Mouse (Mus musculus) urinary bladder, postnatal 14 days (tissue): ENCODE measurements at regions not wholly inside any gene's neighbourhood (a gene's known extent, or its start where the extent isn't known, plus 50 kb on each side); places are given as distances from the start of the nearest gene placed in this dataset.

Experiments
- DNase-seq: peaks from one replicate; pipeline ENCODE4 v3.0.0; 2021; ENCODE audit warnings: low spot score

DNA sequence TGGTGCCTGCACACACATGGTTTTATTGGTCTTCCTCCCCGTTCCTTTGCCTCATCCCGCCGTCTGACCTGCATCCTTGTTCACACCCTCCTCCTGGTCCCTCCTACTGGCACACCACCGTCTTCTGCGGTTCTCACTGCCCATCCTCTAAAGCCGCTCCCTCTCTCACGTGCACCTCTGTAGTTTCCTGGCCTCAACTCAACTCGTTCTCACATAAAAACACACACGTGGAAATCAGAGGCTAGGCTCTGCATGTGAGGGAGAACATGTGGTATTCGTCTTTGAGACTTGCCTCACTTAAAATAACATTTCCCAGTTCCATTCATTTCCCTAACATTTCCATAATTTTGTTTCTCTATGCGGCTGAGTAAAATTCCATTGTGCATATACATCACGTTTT, 69.5 kb downstream of the Aldh8a1 start:
- DNase-seq = no peak

DNA sequence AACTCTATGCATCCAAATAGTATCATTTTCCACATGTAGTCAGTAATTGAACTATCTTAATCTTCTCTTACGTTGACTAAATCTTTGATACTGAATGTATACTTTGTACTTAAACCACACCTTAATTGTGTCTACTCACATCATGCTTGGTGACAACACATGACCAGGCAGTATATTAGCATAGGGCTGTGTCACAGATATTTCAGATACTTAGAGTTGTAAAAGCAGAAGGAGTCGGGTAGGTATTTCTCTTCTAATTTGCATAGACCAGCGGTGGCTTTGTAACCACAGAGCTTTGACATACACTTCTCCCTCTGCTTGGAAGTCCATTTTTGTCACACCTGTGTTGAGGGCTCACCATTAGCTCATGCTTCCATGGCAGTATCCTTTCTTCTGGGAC, 71.0 kb downstream of the Aldh8a1 start:
- DNase-seq = no peak

DNA sequence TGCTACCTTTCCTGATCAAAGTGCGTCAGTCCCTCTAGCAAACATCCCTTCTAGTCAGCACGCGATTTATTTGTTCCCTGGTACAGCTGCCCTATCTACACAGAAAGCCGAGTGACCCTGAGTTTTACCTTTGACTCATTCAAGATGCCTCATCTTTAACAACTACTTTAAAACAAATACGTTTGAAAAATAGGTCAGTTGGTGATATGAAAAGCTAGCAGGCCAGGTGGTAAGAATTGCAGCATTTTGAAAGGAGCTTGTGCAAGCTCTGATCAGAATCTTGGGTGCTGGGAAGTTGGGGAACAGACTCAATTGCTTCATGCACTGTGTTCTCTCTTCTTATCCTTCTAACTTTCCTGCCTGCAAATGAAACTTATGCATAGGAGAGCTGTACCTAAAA, 71.9 kb downstream of the Aldh8a1 start:
- no peak for DNase-seq

DNA sequence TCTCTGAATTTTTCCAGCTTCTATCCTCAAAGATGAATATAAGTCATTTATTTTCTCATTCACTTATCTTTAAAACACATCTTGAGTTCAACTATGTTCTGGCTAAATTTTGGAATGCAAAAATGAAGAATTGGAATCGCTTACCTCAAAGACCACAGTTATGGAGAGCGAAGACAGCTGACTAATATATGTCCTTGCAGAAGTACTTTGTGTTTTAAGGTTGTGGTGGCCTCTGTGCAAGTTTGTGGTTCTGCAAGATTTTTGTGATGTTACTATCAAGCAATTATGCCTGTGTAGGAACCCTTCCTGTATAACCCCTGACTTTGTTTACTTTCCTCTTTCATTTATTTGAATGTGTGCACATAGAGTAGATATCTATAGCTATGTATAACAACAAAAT, 75.5 kb downstream of the Aldh8a1 start:
- no peak for DNase-seq

DNA sequence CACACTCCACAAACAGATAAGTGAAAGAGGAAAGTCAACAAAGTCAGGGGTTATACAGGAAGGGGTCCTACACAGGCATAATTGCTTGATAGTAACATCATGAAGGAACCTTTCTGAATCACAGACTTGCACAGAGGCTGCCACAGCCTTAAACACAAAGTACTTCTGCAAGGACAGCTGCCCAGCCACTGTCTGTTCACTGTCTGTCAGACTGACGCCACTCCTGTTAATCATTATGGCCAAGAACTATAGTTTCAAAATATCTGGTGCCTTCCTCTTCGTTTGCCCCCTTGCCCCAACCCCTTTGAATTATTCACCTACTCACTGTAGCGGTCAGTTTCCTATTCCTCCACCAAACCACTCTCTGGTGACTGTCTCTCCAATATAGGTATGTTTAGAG, 76.4 kb downstream of the Aldh8a1 start:
- DNase-seq = no peak

DNA sequence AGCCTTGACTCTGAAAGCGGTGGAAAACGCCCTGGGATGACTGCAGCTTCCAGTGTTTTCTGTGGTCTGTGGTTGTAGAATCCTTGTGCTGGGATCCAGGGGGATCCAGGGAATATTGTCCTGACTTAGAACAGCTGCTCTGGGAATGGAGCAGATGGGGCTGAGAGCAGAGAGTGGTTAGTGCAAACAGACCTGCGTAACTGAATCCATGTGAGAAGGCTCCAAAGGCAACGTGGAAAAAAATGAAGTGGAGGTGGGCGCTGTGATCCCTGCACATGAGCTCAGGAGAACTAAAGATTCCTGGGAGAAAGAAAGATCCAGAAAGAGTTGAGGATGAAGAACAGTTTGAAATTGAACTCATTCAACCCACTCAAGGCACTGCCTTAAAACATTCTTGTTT, 77.1 kb downstream of the Aldh8a1 start:
- no peak for DNase-seq

DNA sequence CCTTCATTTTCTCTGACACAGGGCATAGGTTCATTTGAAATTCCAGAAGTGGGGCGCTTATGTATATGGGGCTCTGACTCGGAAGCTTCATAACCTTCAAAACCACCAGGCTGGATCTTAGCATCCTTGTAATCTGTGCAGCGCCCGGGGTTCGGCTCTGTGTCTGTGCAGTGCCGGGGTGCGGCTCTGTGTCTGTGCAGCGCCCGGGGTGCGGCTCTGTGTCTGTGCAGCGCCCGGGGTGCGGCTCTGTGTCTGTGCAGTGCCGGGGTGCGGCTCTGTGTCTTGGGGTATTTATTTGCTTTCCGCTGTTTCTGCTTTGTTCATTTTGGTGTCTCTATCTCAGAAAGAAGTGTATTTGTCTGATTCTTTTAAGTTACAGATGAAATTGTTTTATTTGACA, 77.7 kb downstream of the Aldh8a1 start:
- no peak for DNase-seq

DNA sequence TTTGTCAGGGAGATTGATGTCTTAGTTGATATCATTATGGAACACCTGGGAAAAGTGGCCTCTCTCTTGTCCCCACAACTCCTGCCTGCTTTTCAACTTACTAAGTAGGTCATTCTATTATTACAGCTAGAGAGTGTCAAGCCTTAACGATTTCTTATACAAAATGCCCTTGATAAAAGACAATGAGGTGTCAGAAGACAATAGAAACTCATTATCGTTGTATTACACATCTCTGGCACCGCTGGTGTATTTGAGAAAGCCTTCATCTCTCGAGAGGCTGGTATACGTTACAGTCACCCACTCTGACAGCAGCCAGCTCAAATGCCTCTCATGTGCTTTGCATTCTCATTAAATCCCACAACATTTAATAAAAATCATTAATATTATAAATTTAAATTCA, 78.8 kb downstream of the Aldh8a1 start:
- no peak for DNase-seq

DNA sequence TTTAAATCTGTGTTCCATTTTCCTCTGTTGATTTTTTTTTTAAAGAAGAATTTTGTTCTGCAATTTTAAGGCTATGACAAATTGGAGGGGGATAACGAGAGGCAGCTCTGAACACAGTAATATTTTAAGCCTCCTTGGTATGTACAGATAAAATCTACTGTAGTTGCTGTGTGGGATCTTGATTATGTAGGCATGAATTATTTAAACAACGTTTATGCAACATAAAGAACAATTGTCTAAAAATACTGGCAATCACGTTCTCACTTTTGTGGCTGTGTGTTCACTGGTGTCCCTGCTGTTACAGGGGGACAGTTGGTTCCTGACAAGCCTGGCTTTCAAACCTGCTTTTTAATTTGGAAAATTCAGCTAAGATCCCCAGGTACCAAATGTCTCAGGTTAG, 79.3 kb downstream of the Aldh8a1 start:
- DNase-seq = no peak

DNA sequence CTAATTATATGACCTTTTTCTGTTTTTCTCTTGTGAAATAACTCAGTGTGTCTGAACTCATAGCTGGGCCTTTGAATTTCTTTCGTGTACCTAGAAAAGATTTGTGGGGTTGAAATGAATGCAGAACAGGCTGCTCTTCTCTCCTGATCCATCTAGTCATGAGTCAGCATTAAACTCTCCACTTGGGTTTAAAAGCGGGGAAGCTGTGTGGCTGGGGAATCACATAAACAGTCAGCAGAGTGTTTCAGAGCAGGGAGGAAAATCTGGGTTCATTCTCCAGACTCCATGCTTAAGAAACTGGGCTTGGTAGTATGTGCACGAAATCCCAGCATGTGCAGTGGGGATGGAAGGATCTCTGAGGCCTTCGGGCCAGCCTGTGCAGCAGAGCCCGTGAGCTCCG, 79.9 kb downstream of the Aldh8a1 start:
- no peak for DNase-seq

DNA sequence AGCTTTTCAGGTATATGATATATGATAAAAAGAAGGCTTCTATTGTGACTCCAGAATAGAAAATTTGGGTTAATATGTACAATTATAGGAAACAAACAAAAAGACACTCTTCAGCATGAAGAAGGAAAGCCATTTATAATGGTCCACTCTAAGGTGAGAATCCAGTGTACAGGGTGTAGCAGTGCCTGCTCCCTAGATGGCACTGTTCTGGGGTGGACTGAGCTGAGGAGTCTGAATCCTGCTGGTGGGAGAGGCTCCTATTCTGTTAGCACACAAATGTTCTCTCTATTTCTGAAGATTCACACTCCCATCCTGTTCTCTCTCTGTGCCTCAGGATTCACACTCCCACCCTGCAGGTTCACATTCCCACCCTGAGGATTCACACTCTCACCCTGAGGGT, 81.5 kb downstream of the Aldh8a1 start:
- DNase-seq = no peak

DNA sequence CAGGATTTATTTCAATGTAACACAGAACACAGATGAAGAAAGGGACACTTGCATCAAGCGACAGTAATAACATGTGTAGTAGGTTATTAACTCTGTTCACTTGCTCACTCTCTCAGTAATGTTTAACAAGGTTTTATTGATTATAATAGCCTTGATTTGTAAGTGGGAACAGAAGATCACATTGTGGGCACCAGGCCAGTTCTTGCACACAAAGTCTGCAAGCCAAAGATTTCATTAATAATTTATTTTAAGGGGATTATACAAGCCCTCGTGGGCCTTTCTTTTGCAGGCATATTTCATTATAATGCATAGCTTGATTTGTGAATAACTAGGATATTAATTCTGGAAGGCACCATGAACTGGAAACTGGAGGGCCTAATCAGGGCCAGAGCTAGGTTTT, 83.0 kb downstream of the Aldh8a1 start:
- no peak for DNase-seq

DNA sequence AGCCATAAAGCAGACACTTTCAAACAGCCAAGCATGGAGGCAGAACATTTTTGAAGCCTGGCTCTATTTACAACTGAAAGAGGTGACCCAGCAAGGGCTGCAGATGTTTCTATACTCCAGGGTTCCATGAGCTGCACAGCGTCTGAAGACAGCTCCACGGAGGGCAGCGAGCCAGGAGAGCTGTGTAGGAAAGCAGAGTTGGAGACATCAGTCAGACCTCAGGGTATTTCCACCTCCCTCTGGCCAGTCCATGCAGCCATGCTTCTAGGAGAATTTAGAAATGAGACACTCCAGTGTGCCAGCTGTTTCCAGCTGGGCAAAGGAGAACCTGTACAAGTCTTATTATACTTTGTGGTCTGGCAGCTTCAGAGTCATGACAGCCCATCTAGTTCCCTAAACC, 85.8 kb downstream of the Aldh8a1 start:
- DNase-seq = no peak

DNA sequence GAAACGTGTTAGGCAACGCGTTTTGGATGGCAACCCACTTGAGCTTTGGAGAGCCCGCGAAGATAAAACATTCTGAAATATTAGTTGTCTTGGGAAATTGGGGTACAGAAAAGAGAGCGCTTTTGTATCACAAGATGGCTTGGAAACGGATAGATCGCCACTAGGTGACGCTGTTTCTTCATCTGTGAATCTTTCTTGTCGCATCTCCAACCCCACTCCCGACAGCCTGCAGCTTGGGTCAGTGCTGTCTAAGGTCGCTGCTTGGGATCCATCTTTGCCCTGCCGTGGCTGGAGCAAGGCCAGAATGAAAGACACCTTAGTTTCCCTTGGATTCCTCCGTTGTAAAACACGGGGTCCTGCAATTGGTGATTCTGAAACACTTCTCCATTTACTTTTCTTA, 88.3 kb downstream of the Aldh8a1 start:
- peak; percentile 92 for DNase-seq

DNA sequence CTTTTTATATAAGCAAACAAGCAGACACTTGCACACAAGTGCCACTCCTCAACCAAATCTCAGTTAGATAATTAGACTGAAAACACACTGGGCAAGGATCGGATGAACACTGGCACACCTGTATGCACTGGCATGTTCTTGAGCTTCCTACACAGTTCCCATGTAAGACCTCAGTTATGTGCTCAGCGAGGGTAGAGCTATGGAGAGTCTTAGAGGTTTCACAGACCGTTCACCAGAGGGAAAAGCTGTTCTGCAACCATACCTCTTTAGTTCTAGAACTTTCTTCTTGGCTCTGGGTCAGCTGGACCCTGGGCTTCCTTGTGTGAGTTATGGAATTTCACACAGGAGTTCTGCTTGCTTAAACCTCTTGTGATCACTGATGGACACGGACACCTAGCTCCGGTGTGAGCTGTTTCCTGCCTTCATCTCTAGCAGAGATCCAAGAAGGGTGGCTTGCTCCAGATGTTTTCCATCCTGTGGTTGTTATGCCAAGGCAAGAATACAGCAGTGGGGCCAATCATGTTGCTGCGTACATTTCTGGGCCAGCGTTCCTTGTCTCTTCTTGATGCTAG, 88.8 kb downstream of the Aldh8a1 start:
- peak; percentile 17 for DNase-seq

DNA sequence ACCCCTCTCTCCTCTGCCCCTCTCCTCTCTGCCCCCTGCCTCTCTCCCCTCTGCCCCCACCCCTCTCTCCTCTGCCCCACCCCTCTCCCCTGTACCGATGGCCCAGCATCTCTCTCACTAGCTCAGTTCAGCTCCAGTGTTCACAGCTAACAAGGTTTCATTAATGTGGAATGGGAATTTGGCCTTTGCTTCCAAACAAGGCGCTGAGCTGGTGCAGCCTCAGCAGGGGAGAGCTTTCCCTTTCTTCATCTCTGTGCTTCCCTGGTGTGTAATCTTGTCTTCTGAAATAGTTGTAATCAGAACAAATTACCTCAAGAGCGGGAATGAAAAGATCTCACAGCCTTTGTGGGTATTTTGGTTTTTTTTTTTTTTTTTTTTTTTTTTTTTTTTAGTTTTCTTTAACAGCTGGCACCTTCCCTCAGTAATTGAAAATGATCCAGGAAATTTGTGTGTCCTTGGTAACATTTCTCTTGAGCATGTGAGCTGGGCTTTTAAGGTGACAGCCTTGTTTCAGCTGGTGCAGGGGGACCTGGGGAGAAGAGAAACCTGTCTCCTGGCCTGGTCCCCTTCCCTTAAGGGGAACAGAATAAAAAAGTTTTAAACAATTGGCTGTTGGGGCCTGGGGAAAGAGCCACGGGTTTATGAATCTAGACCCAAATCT, 90.5 kb downstream of the Aldh8a1 start:
- no peak for DNase-seq

DNA sequence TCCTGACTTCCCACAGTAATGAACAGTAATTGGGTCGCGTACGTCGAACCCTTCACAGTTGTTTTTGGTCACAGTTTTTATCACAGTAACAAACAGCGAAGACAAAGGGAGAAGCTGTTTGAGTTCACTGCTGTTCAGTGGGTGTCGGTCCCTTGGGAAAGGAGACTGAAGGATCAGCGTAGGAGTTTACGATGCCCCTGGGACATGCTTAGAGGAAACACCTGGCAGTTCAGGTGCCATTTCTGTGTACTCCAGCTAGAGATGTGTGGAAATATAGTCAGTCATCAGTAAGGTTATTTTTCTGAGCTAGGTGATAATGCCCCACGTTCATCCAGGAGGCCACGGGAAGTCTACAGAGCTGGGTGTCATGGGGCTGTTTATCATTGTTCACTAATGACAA, 91.3 kb downstream of the Aldh8a1 start:
- DNase-seq = no peak

DNA sequence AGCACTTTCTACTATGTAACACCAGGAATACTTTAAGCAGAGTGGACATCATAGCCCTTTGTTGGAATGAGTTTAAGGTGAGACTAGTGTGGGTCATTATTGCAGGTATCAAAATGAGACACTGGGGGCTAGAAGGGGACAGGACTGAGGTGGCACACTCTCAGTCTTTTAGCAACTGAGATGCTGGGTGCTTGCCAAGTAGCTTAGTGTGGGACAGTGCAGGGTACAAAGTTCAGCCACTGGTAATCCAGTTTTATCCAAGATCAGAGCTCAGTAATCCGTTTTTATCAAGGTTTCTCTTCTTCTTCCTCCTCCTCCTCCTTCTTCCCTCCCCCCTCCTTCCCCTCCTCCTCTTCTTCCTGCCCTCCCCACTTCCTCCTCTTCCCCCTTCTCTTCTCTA, 92.9 kb downstream of the Aldh8a1 start:
- DNase-seq = no peak

DNA sequence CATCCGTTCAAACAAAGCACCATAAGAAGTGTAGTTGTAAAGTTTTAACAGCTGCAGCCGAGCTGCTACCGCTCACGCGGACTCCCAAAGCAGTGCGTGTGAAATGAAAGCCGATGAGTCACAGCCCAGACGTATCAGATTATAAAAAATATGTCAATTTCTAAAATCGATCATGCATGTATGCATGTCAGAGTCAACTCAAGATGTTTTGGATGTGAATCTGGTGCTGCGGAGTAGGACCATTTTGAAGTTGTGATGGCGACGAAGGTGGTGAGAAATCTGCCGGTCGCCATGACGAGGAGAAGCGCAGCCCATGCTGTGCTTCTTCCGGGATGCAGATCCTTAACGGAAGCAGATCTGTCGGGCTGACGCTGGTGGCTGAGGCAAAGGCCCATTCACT, 93.5 kb downstream of the Aldh8a1 start:
- no peak for DNase-seq

DNA sequence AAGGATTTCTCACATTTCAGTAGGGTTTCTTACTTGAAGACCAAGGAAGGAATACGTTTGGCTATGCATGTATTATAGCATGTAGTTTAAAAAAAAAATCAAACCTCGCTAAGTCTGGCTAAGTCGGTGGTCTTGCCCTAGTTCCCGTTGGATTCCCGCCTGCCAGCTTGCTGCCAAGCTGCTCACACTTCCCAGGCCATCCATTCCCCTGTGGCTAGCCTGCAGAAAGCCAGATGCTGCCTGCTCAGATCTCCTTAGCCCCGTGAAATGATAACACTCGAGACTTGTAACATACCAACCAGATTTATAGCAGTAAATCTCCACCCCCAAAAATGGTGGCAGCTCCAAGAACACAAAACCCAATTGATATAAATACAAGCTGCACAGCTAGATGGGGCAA, 97.2 kb downstream of the Aldh8a1 start:
- DNase-seq = no peak

DNA sequence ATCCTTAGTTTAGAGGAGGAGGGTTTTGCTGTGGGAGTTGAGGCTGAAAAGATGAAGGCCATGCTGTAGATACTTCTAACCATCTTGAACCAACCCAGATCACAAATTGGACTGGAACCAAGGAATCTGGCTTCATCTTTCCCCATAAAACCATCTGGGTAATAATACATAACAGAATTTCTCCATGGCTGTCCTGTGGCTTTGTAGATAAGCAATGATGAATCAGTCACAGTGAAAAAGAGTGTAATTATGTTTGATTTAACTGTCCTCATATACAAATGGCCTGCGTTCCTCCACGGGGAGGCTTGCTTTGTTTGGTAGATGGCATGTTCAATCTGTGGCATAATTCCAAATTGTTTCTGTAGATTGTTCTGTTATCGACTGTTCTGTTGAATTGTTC, 100.9 kb downstream of the Aldh8a1 start:
- no peak for DNase-seq

DNA sequence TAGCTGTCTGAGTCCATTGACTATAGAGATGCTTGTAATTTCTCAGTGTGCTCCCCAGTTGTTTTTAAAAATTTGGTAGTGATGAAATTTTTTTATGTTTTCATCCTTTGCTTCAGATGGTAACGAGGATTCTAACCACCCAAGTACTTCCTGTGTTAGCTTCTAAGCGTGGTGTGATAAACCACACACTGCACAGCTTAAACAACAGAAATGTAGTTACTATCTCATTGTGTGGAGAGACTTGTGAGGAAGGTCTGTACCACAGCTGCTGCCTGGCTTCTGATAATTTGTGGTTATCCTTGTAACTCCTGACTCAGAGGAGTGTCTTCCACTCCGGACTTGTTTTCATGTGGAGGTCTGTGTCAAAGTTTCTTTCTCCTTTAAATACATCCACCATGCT, 102.3 kb downstream of the Aldh8a1 start:
- no peak for DNase-seq

DNA sequence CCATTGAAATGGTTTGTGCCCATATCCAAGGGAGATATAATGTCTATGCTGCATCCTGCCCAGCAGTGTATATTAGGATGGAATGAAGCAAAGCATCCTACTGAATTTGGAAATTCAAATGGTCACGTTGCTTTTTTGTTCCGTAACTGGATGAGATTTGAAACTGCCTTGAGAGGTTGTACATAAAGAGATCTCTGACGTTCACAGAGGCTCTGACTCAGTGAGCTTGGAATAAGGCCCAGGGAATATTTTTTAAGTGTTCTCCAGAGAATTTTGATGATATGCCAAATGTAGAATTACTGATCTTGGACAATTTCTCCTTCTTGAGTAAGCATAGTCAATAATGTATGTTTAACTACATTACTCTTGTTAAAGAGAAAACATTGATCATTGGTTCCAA, 104.2 kb downstream of the Aldh8a1 start:
- DNase-seq = no peak

DNA sequence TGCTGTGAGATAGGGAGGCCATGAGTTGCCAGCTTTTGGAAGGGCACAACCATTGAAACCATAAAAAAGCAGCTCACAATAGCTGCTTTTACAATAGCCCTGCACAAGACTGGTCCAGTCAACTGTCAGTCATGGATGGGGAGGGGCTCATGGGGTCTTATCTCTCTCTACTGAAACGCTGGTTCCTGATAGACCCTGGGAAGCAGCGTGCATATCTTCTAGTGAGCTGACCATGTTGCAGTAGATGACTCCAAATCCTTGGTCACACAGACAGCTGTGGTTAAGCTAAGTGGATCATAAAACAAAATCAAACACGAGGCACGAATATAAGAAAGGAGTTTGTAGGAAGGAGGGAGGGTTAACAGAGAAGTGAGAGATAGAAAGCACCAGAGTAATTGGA, 105.0 kb downstream of the Aldh8a1 start:
- no peak for DNase-seq

DNA sequence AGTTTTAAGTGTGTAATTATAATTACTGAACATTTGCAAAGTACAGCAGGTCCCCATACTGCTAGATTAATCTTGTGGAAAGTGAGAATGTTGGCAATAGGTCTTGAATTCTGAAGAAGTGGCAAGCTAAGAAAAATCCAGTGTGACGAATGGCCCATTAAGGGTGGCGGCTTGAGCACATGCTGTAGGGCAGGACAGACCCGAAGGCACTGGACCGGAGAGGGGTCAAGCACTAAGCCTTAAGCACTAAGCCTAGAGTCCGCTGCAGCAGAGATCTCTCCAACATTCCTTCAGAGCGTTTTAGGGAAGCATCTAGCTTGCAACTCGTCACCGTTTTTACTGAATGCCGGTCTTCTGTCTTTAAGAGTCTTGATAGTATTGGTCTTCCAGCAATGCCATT, 105.6 kb downstream of the Aldh8a1 start:
- DNase-seq = no peak
